Mouse (Mus musculus): ENCODE results near the gene Rragd. TPM values are rescaled to one million over a fixed set of nuclear protein-coding genes. Genes with fewer than 3 reads are reported as not detected.

The Rragd gene
- polyA plus RNA-seq, 1 experiment from 2014 or later = 31.1 TPM

GRCm38 (mm10) chr4:32983176-32984155 lies 629 bp downstream of the Rragd start:
- Histone ChIP-seq H3K4me1 (ENCODE audit: control insufficient read depth, insufficient read depth, low read depth, low read length) (peaks cover 19% of the 10 kb centered on the region), H3K4me2 (ENCODE audit: low read length) (peak overlapping the region; percentile 97), H3K4me3 (ENCODE audit: low read length) (peak overlapping the region; percentile 94), H3K27ac (ENCODE audit: low read depth, low read length) (peak overlapping the region; percentile 86), H3K36me3 (ENCODE audit: control insufficient read depth, insufficient read depth, low read length) (no peaks in the 10 kb centered on the region), H3K9ac (ENCODE audit: low read depth, low read length) (peak overlapping the region; percentile 82), H3K9me3 (ENCODE audit: control insufficient read depth, low read length) (no peaks in the 10 kb centered on the region), H3K27me3 (replicated peaks; ENCODE audit: control insufficient read depth, insufficient read depth, low read length) (no peaks in the 10 kb centered on the region)
- peak; percentile 79 for ATAC-seq
- WGBS = under 1% methylated on average over 57 of the region's 94 CpGs

GRCm38 (mm10) chr4:32984242-32984641 lies 1.4 kb downstream of the Rragd start:
- Histone ChIP-seq H3K9ac (ENCODE audit: low read depth, low read length) (peak overlapping the region; percentile 15; the same call in 1 of the 2 replicates), H3K4me1 (ENCODE audit: control insufficient read depth, insufficient read depth, low read depth, low read length) (peaks cover 19% of the 10 kb centered on the region), H3K9me3 (ENCODE audit: control insufficient read depth, low read length) (no peaks in the 10 kb centered on the region), H3K27ac (ENCODE audit: low read depth, low read length) (0 out of 2 replicates have a peak overlapping the region, but pooled peaks have one; percentile 10), H3K36me3 (ENCODE audit: control insufficient read depth, insufficient read depth, low read length) (no peaks in the 10 kb centered on the region), H3K4me3 (ENCODE audit: low read length) (peak overlapping the region; percentile 94), H3K4me2 (ENCODE audit: low read length) (peak overlapping the region; percentile 97), H3K27me3 (replicated peaks; ENCODE audit: control insufficient read depth, insufficient read depth, low read length) (no peaks in the 10 kb centered on the region)
- under 1% methylated on average over 13 of the region's 13 CpGs for WGBS
- no peak for ATAC-seq

- ATAC-seq = no peak
- H3K9me3 ChIP-seq (ENCODE audit: control insufficient read depth, low read length) = no peaks in the 10 kb centered on the region
- H3K36me3 ChIP-seq (ENCODE audit: control insufficient read depth, insufficient read depth, low read length) = no peaks in the 10 kb centered on the region
- H3K9ac ChIP-seq (ENCODE audit: low read depth, low read length) = peak overlapping the region; percentile 54
- H3K27me3 ChIP-seq (replicated peaks; ENCODE audit: control insufficient read depth, insufficient read depth, low read length) = no peaks in the 10 kb centered on the region
- peak overlapping the region; percentile 94 for H3K4me3 ChIP-seq (ENCODE audit: low read length)
- peak overlapping the region; percentile 97 for H3K4me2 ChIP-seq (ENCODE audit: low read length)
- peaks cover 19% of the 10 kb centered on the region for H3K4me1 ChIP-seq (ENCODE audit: control insufficient read depth, insufficient read depth, low read depth, low read length)
- H3K27ac ChIP-seq (ENCODE audit: low read depth, low read length) = peak overlapping the region; percentile 49
- 8% methylated on average over 13 of the region's 13 CpGs for WGBS
These were observed 2.2 kb downstream of the Rragd start for GRCm38 (mm10) chr4:32984801-32985675.

DNA sequence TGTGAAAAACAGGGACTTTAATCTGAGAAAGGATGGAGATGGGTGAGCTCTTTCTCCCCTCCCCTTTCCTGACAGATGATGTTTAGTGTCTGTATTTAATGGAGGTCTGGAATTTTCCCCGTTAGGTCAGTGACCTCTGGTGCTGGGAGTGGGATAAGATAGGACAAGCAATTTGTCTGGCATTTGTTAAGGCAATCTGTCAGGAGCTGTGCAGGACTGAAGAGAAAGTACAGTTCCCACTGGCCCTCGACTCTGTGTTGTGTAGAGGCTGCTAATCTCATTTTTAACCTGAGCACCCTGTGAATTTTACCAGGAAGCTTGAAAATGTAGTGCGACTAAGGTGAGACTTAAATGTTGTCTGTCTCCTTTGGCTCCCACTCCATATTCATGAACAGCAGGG lies 2.8 kb downstream of the Rragd start:
- H3K4me1 ChIP-seq (ENCODE audit: control insufficient read depth, insufficient read depth, low read depth, low read length) = peaks cover 19% of the 10 kb centered on the region
- no peak overlapping the region for H3K4me2 ChIP-seq (ENCODE audit: low read length)
- no peak overlapping the region for H3K4me3 ChIP-seq (ENCODE audit: low read length)
- no peak for ATAC-seq
- 9% methylated on average over 3 of the region's 3 CpGs for WGBS
- H3K27ac ChIP-seq (ENCODE audit: low read depth, low read length) = no peak overlapping the region
- no peaks in the 10 kb centered on the region for H3K27me3 ChIP-seq (replicated peaks; ENCODE audit: control insufficient read depth, insufficient read depth, low read length)
- no peak overlapping the region for H3K9ac ChIP-seq (ENCODE audit: low read depth, low read length)
- no peaks in the 10 kb centered on the region for H3K36me3 ChIP-seq (ENCODE audit: control insufficient read depth, insufficient read depth, low read length)
- no peaks in the 10 kb centered on the region for H3K9me3 ChIP-seq (ENCODE audit: control insufficient read depth, low read length)

- H3K9me3 ChIP-seq (ENCODE audit: control insufficient read depth, low read length) = no peaks in the 10 kb centered on the region
- H3K9ac ChIP-seq (ENCODE audit: low read depth, low read length) = no peak overlapping the region
- H3K27me3 ChIP-seq (replicated peaks; ENCODE audit: control insufficient read depth, insufficient read depth, low read length) = no peaks in the 10 kb centered on the region
- 66% methylated on average over 3 of the region's 3 CpGs for WGBS
- H3K4me3 ChIP-seq (ENCODE audit: low read length) = no peak overlapping the region
- no peaks in the 10 kb centered on the region for H3K36me3 ChIP-seq (ENCODE audit: control insufficient read depth, insufficient read depth, low read length)
- ATAC-seq = no peak
- H3K4me2 ChIP-seq (ENCODE audit: low read length) = no peak overlapping the region
- peaks cover 18% of the 10 kb centered on the region for H3K4me1 ChIP-seq (ENCODE audit: control insufficient read depth, insufficient read depth, low read depth, low read length)
- H3K27ac ChIP-seq (ENCODE audit: low read depth, low read length) = no peak overlapping the region
These were observed 4.2 kb downstream of the Rragd start for GRCm38 (mm10) chr4:32987006-32987405.

DNA sequence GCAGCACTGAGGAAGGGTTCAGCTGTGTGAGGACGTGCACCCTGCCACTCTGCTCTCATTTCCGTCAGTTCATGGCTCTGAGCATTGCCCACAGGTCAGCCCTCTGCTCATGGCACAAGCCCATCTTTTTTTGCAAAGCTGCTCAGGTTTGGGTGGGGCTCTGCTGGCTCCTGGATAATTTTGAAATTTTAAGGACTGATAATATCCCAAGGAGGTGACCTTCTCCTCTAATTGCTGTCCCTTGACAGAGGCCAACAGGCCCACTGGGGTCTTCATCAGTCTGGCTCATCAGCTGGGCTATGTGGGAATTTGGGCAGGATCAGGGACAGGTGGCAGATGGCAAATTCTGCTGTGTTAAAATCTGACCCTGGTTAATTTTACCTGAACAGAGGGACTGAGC lies 6.5 kb downstream of the Rragd start:
- Histone ChIP-seq H3K9me3 (ENCODE audit: control insufficient read depth, low read length) (no peaks in the 10 kb centered on the region), H3K36me3 (ENCODE audit: control insufficient read depth, insufficient read depth, low read length) (no peaks in the 10 kb centered on the region), H3K27me3 (replicated peaks; ENCODE audit: control insufficient read depth, insufficient read depth, low read length) (no peaks in the 10 kb centered on the region), H3K9ac (ENCODE audit: low read depth, low read length) (no peak overlapping the region), H3K4me3 (ENCODE audit: low read length) (no peak overlapping the region), H3K27ac (ENCODE audit: low read depth, low read length) (no peak overlapping the region), H3K4me1 (ENCODE audit: control insufficient read depth, insufficient read depth, low read depth, low read length) (peaks cover 13% of the 10 kb centered on the region), H3K4me2 (ENCODE audit: low read length) (no peak overlapping the region)
- 89% methylated on average over 2 of the region's 2 CpGs for WGBS
- no peak for ATAC-seq

- H3K4me3 ChIP-seq (ENCODE audit: low read length) = no peak overlapping the region
- no peak for ATAC-seq
- no peaks in the 10 kb centered on the region for H3K4me1 ChIP-seq (ENCODE audit: control insufficient read depth, insufficient read depth, low read depth, low read length)
- no peak overlapping the region for H3K9ac ChIP-seq (ENCODE audit: low read depth, low read length)
- no peaks in the 10 kb centered on the region for H3K9me3 ChIP-seq (ENCODE audit: control insufficient read depth, low read length)
- H3K36me3 ChIP-seq (ENCODE audit: control insufficient read depth, insufficient read depth, low read length) = no peaks in the 10 kb centered on the region
- H3K4me2 ChIP-seq (ENCODE audit: low read length) = no peak overlapping the region
- no peaks in the 10 kb centered on the region for H3K27me3 ChIP-seq (replicated peaks; ENCODE audit: control insufficient read depth, insufficient read depth, low read length)
- no peak overlapping the region for H3K27ac ChIP-seq (ENCODE audit: low read depth, low read length)
- 77% methylated on average over 3 of the region's 3 CpGs for WGBS
These were observed 11.3 kb downstream of the Rragd start for GRCm38 (mm10) chr4:32994168-32994567.

DNA sequence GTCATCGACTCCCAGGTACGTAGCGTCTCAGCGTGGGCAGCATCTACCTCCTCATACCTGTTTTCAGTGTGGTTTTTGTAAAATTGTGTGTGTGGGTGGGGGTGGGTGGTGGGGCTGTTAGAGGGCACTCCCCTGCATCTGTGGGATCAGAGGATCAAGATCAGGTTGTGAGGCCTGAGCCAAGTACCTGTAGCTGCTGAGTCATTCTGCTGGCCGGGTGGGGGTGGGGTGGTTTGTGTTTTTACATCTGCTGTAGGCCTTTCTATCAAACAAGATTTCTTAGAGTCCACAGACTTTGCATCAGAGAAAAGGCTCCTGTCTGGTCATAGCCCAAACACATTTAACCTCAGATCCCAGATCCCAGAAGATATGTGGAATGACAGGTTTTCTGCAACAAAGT lies 13.2 kb downstream of the Rragd start:
- H3K4me2 ChIP-seq (ENCODE audit: low read length) = no peak overlapping the region
- no peak overlapping the region for H3K9ac ChIP-seq (ENCODE audit: low read depth, low read length)
- H3K4me3 ChIP-seq (ENCODE audit: low read length) = no peak overlapping the region
- WGBS = 98% methylated on average over 5 of the region's 5 CpGs
- no peaks in the 10 kb centered on the region for H3K27me3 ChIP-seq (replicated peaks; ENCODE audit: control insufficient read depth, insufficient read depth, low read length)
- H3K9me3 ChIP-seq (ENCODE audit: control insufficient read depth, low read length) = no peaks in the 10 kb centered on the region
- ATAC-seq = no peak
- no peak overlapping the region for H3K27ac ChIP-seq (ENCODE audit: low read depth, low read length)
- H3K4me1 ChIP-seq (ENCODE audit: control insufficient read depth, insufficient read depth, low read depth, low read length) = no peaks in the 10 kb centered on the region
- H3K36me3 ChIP-seq (ENCODE audit: control insufficient read depth, insufficient read depth, low read length) = no peaks in the 10 kb centered on the region

GRCm38 (mm10) chr4:32997571-32997970 lies 14.7 kb downstream of the Rragd start:
- WGBS = 87% methylated on average over 5 of the region's 5 CpGs
- no peak overlapping the region for H3K9ac ChIP-seq (ENCODE audit: low read depth, low read length)
- no peak overlapping the region for H3K4me2 ChIP-seq (ENCODE audit: low read length)
- no peak overlapping the region for H3K27ac ChIP-seq (ENCODE audit: low read depth, low read length)
- no peak overlapping the region for H3K4me3 ChIP-seq (ENCODE audit: low read length)
- H3K36me3 ChIP-seq (ENCODE audit: control insufficient read depth, insufficient read depth, low read length) = no peaks in the 10 kb centered on the region
- no peaks in the 10 kb centered on the region for H3K27me3 ChIP-seq (replicated peaks; ENCODE audit: control insufficient read depth, insufficient read depth, low read length)
- H3K4me1 ChIP-seq (ENCODE audit: control insufficient read depth, insufficient read depth, low read depth, low read length) = no peaks in the 10 kb centered on the region
- ATAC-seq = no peak
- H3K9me3 ChIP-seq (ENCODE audit: control insufficient read depth, low read length) = no peaks in the 10 kb centered on the region

All from hindbrain, embryonic 16.5 days (tissue).